Comparison of ENCODE assay signal across 9 mouse cellular contexts in the genomic region with DNA sequence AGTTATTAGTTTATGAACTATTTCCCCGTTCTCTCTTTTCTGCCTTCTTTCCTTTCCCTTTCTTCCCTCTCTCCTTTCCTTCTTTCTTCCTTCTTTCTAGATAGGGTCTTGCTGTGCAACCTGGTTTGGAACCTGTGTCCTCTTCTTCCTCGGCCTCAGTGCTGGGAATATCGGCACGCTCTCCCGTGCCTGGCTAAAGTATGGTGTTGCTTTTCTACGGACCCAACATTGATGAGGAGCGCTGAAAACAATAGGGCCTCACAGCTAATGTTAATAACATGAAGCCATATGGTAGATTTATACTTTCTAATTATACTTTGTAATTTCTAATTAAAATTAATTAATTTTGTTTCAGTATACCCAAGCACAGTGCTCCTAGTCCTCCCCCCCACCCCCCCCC. TPM values are rescaled to one million over a fixed set of nuclear protein-coding genes. Genes with fewer than 3 reads are reported as not detected.
DNase-seq lines count a peak whose midpoint lies in the region; ATAC-seq and TF ChIP-seq lines count a peak whose summit lies in the region.
"Had no signal": no experiment of that assay in that cellular context is flagged by ENCODE, and none has a peak within 500 bp of the region (broad histone marks: within the 10 kb centered on the region; RNA-seq: fewer than 3 reads in every experiment).

No protein-coding gene starts in this region.

- WGBS in kidney, embryonic 16.5 days: 89% methylated on average over 7 of the region's 7 CpGs
- 94% methylated on average over 7 of the region's 7 CpGs for WGBS in bone marrow, adult 2 months
- WGBS in liver, embryonic 13.5 days (ENCODE audit: insufficient replicate concordance): 89% methylated on average over 7 of the region's 7 CpGs

- no peaks in the 10 kb centered on the region for H3K27me3 ChIP-seq in kidney, embryonic 16.5 days (ENCODE audit: insufficient read depth, low read length)
- H3K27me3 ChIP-seq in liver, embryonic 13.5 days: peaks cover 4% of the 10 kb centered on the region; the same call in 1 of the 2 replicates

- no peak overlapping the region; the same call in 1 of the 2 replicates for H3K9ac ChIP-seq in kidney, embryonic 16.5 days (replicated peaks; ENCODE audit: low read length)
- H3K9ac ChIP-seq in liver, embryonic 13.5 days: no peak overlapping the region

- H3K27ac ChIP-seq in gastrocnemius, adult 2 months: peak overlapping the region; percentile 62
- H3K27ac ChIP-seq in kidney, embryonic 16.5 days (ENCODE audit: low read length): no peak overlapping the region
- no peak overlapping the region for H3K27ac ChIP-seq in bone marrow, adult 2 months (ENCODE audit: control insufficient read depth, insufficient read depth, low read depth, low read length, poor library complexity)
- no peak overlapping the region for H3K27ac ChIP-seq in liver, embryonic 13.5 days

- intact Hi-C loops in gastrocnemius, adult 2 months (cut with DNase I): loop anchor here (5.0 kb wide), 1 partner anchor 126 kb away; no protein-coding TSS in a partner anchor

- ATAC-seq in kidney, embryonic 16.5 days (ENCODE audit: low FRiP score, low TSS enrichment): no peak
- ATAC-seq in liver, embryonic 13.5 days (ENCODE audit: low read depth): no peak

- TF ChIP-seq POLR2A in bone marrow, adult 2 months (IDR thresholded peaks at IDR 0.05; ENCODE audit: borderline replicate concordance, control insufficient read depth, low read depth, low read length): no peak

- DNase-seq in gastrocnemius, adult 2 months: no peak
- no peak for DNase-seq in gastrocnemius, adult 18-20 months (ENCODE audit: low spot score)
- DNase-seq in kidney, adult 8-10 months: no peak
- DNase-seq in liver, embryonic 13.5 days: no peak
- no peak for DNase-seq in thymus, adult 18-20 months
- DNase-seq in frontal cortex, adult 2 months (ENCODE audit: extremely low spot score in 1 of 2, low spot score in 1 of 2): no peak
- DNase-seq: midbrain, embryonic 14.5 days had no signal

- H3K4me2 ChIP-seq in kidney, embryonic 16.5 days (replicated peaks; ENCODE audit: low read depth, low read length): peak overlapping the region; percentile 33; the same call in 1 of the 2 replicates
- peak overlapping the region; percentile 34; the same call in 1 of the 2 replicates for H3K4me2 ChIP-seq in liver, embryonic 13.5 days

- H3K9me3 ChIP-seq in kidney, embryonic 16.5 days (ENCODE audit: low read length): no peaks in the 10 kb centered on the region
- H3K9me3 ChIP-seq in liver, embryonic 13.5 days (replicated peaks): no peaks in the 10 kb centered on the region

- TF ChIP-seq CTCF in gastrocnemius, adult 2 months (IDR thresholded peaks at IDR 0.05): no peak
- TF ChIP-seq CTCF in bone marrow, adult 2 months (IDR thresholded peaks at IDR 0.05; ENCODE audit: control insufficient read depth, insufficient read depth, low read length): no peak

- H3K36me3 ChIP-seq in kidney, embryonic 16.5 days (ENCODE audit: insufficient read depth, low read length): peaks cover 10% of the 10 kb centered on the region
- peaks cover 19% of the 10 kb centered on the region for H3K36me3 ChIP-seq in liver, embryonic 13.5 days

- H3K4me1 ChIP-seq in kidney, embryonic 16.5 days (ENCODE audit: insufficient read depth, low read length): peaks cover 5% of the 10 kb centered on the region; the same call in 1 of the 2 replicates
- H3K4me1 ChIP-seq in bone marrow, adult 2 months (ENCODE audit: control insufficient read depth, insufficient read depth, low read length): no peaks in the 10 kb centered on the region; the same call in 1 of the 2 replicates
- H3K4me1 ChIP-seq in liver, embryonic 13.5 days (replicated peaks): peaks cover 52% of the 10 kb centered on the region

- peak overlapping the region; percentile 91 for H3K4me3 ChIP-seq in gastrocnemius, adult 2 months
- peak overlapping the region; percentile 18 for H3K4me3 ChIP-seq in kidney, embryonic 16.5 days (ENCODE audit: low read length)
- peak overlapping the region; percentile 52 for H3K4me3 ChIP-seq in bone marrow, adult 2 months (replicated peaks; ENCODE audit: control insufficient read depth, low read depth, low read length)
- H3K4me3 ChIP-seq in liver, embryonic 13.5 days (replicated peaks): 0 out of 2 replicates have a peak overlapping the region, but pooled peaks have one; percentile 14

RNA-seq across cellular contexts. Expression of a gene that starts 2.5 kb away (rescaled TPM):
- total RNA-seq in gastrocnemius, adult 2 months (2021): 10 to 100 TPM; 35.6 to 49.4 TPM
- total RNA-seq in gastrocnemius, adult 18-20 months (2021): 10 to 100 TPM; 34.2 to 53.9 TPM
- 103 and 120 TPM in 2 replicates for polyA plus RNA-seq in kidney, embryonic 16.5 days (2015; fragmentation: Nextera tagmentation; extraction: Ambion mirVana)
- polyA plus RNA-seq in bone marrow, adult 2 months (2011; ENCODE audit: insufficient read depth, insufficient read length, low replicate concordance, missing spikeins): 24.0 and 27.0 TPM in 2 replicates
- polyA plus RNA-seq in liver, embryonic 13.5 days (2015; fragmentation: Nextera tagmentation; extraction: Ambion mirVana): 31.8 and 32.2 TPM in 2 replicates
- 27.1 and 29.7 TPM in 2 replicates for polyA plus RNA-seq in frontal cortex, adult 2 months (2012; rRNA removed)

Comparison
In these comparisons a context has a peak if more than half of its experiments do, and no peak if none do; other contexts are left out.
1. H3K4me3 ChIP-seq: peak in every context shown above with its lines; median percentile 91 in gastrocnemius, adult 2 months; 52 in bone marrow, adult 2 months; 18 in kidney, embryonic 16.5 days; 14 in liver, embryonic 13.5 days.